Mouse (Mus musculus): ENCODE results near the gene Golga1.
"Not testable (repeated sequence)": the region's sequence is repeated elsewhere in the genome, so short reads cannot be mapped to it uniquely, and the experiment has no call there.

Golga1 gene

DNA sequence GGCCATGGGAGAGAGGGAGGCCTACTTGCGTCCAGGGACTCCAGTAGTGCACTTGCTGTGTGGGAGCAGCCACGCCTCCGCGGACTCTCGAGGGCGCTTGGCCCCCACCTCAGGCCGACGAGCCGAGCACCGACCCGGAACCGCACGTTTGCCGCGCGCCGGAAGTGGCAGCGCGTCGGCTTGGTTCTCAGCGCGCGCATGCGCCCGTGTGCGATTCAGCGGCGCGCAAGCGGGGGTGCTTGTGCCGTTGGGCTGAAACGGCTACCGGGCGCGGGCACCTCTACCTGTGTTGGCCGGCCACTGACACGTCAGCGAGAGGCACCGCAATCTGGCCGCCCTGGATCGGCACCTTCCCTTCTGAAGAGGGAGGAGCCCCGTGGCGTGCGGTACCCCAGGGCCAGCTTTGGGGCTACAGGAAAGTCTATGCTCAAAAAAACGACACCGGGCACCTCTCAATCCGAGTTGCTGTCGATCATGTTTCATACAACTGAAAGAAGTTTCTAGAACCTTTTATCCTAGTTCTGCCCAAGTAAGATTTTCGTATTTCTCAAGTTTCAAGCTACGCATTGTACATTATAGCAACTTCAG lies at the start of gene Golga1:
Gene Golga1 (minus strand): TSS at position 142 of the 588 bp plus-strand sequence.
- peak; percentile 76 for DNase-seq (ENCODE audit: low read depth, low spot score)

DNA sequence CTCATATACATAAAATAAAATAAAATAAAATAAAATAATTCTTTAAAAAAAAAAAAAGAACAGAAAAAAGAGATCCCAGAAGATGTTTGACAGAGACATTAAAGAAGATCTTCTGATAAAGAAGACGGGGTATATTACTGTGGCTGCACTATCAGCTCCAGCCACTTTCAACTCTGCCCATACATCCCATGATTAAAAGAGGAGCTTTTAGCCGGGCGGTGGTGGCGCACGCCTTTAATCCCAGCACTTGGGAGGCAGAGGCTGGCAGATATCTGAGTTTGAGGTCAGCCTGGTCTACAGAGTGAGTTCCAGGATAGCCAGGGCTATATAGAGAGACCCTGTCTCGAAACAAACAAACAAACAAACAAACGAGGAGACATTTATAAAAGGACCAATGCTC lies 48.8 kb upstream of the Golga1 start:
- no peak for DNase-seq (ENCODE audit: low read depth, low spot score)

- no peak for DNase-seq (ENCODE audit: low read depth, low spot score)
Observed at GRCm38 (mm10) chr2:39110514-39110913, 45.2 kb upstream of the Golga1 start.

DNA sequence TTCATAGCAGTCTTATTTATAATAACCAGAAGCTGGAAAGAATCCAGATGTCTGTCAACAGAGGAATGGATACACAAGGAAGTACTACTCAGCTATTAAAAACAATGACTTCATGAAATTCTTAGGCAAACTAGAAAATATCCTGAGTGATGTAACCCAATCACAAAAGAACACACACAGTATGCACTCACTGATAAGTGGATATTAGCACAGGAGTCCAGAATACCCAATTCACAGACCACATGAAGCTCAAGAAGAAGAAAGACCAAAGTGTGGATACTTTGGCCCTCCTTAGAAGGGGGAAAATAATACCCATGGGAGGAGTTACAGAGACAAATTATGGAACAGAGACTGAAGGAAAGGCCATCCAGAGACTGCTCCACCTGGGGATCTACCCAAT lies 44.4 kb upstream of the Golga1 start:
- not testable (repeated sequence) for DNase-seq (ENCODE audit: low read depth, low spot score)

DNA sequence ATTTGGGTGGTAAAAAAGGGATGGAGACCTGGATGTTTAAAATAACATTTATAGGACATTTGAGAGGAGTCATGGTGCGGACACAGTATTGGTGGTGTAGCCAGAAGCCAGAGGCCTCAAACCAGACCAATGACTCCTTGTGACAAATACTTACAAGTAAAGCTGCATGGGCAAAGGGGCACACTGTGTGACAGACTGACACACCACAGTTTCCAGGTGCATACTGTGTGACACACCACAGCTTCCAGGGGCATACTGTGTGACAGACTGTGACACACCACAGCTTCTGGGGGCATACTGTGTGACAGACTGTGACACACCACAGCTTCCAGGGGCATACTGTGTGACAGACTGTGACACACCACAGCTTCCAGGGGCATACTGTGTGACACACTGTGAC lies 34.6 kb upstream of the Golga1 start:
- DNase-seq (ENCODE audit: low read depth, low spot score) = not testable (repeated sequence)

DNA sequence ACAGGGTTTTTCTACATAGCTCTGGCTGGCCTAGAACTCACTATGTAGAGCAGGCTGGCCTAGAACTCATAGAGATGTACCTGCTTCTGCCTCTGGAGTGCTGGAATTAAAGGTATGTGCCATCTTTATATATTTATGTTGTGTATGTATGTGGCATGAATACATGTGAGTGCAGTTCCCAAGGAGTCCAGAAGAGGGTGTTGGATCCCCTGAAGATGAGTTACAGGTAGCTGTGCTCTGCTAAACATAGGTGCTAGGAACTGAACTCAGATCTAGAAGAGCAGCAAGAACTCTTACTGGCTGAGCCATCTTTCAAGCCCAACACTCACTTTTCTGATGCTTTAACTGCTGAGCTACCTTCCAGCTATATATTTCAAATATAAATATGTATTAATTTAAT lies 32.7 kb upstream of the Golga1 start:
- DNase-seq (ENCODE audit: low read depth, low spot score) = peak; percentile 15

DNA sequence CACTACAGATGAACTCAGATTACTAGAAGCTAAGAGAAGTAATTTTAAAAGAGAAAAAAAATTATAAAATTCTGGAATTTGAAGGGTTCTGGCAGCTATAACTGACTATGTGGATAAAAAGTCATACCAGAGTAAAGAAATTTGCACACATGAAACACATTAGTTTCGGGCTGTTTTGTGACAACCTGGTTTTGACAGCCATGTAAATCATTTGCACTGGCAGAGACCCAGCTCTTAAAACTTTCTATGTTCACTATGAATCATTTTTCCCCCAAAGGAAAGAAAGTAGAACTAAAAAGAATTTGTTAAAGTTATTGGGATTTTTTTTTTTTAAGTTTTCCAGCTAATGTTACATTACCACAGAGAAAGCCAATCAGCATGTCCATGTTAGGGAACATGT lies 26.6 kb upstream of the Golga1 start:
- DNase-seq (ENCODE audit: low read depth, low spot score) = no peak

GRCm38 (mm10) chr2:39082706-39083105 lies 17.4 kb upstream of the Golga1 start:
- no peak for DNase-seq (ENCODE audit: low read depth, low spot score)

GRCm38 (mm10) chr2:39070666-39071065 lies 5.3 kb upstream of the Golga1 start:
- DNase-seq (ENCODE audit: low read depth, low spot score) = no peak

DNA sequence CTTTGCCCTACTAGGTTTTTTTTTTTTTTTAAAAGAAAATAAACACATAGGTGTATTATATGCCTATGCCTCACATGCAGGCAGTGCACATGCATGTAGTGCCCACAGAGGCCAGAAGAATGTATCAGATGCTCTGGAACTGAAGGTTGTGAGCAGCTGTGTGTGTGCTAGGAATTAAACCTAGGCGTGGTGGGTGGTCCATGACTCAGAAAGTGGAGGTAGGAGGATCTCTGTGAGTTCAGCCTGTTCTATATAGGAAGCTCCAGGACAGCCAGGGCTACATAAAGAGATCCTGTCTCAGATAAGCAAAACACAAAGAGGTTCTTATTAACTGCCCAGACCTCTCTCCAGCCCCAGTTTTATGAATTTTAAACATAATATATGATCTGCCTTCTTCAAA lies 3.8 kb upstream of the Golga1 start:
- DNase-seq (ENCODE audit: low read depth, low spot score) = no peak

GRCm38 (mm10) chr2:39064687-39065399 lies 498 bp downstream of the Golga1 start:
- peak; percentile 38 for DNase-seq (ENCODE audit: low read depth, low spot score)

DNA sequence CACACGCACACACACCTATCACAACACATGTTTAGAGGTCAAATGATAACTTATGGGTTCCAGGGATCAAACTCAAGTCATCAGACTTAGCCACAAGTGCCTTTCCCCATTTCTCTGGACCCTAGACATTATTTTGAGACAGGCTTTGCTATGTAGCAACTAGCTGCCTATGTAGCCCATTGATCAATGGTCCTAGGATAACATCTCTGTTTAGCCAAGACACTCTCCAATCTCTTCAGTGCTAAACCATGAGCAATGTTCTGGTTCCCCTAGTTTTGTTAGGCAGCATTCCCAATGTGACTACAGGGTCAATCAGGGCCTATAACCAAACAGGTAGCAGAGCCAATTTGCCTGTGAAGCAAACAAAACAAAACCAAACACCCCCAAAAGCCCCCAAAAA lies 16.8 kb downstream of the Golga1 start:
- no peak for DNase-seq (ENCODE audit: low read depth, low spot score)

DNA sequence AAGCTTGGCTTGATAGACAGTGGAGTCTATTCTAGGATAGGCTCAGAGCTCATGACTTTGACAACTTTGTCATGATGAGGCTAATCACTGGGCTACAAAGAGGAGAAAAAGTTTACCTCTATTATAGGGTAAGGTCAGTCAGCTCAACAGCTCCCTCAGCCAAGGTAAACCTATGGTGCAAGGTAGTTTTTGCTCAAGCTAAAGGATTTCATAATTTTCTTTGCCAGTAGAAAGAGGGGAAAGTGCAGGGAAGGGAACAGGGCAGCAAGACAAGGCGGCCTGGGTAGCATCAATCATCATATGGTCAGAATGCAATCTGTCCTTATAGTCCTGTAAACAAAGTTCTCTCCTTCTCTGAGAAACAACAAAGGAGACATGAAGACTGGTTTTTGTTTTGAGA lies 25.1 kb downstream of the Golga1 start:
- no peak for DNase-seq (ENCODE audit: low read depth, low spot score)

DNA sequence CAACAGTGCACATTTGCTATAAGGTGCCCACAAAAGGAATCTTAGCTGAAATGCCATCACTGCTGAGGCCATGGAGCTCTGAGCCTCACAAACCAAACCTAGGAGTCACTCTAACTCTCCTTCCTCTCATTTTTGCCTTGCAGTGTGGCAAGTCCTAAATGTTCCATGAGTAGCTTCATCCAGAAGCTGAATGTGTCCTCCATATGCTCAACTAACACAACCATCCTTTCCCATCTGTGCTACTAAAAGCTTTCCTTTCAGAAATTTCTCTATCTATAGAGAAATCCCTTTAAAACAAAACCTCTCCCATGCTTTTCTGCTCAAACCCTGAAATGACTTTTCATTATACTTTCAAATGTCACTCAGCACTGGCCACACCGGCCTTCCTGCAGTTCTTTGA lies 33.7 kb downstream of the Golga1 start:
- no peak for DNase-seq (ENCODE audit: low read depth, low spot score)

DNA sequence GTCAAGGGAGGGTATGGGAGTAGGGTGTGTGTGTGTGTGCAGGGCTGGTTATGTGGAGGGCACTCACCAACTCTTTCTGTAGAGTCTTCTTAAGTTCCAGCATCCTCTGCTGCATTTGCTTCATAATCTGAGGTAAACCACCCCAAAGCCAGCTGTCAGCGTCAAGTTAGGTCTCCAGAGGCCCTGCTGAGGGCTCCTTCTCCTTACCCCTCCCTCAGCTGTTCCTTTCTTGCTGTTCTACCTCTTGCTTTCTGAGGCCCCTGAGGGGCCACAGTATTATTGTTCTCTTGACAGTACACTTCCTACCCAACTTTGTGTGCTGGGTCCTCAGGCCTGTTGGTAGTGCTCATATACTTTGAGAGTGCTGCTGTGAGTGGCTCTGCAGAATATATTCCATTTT lies 45.3 kb downstream of the Golga1 start:
- DNase-seq (ENCODE audit: low read depth, low spot score) = no peak

- DNase-seq (ENCODE audit: low read depth, low spot score) = no peak
Observed at GRCm38 (mm10) chr2:39016581-39016980, 48.8 kb downstream of the Golga1 start.

DNA sequence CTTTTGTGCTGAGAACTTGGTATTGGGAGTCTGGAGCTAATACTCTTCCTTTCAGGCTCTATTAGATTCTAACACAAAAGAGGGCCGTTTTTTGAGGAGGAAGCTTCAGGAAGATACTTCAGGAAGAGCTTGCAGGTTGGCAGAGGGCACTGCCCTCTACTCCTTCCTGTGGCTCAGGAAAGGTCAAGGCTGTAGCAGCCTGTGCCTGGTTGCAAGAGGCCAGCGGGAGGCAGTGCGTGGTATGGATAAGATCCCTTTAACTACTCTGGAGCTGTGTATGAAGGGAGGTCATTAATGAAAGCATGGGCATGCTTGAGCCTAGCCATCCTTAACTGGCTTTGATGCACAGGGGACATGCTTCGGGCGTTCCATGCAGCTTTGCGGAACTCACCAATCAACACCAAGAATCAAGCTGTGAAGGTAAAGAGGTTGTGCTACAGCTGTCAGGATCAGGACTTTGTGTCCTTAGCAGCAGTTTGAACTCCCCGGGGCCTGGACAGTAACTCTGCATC lies 52.5 kb downstream of the Golga1 start:
- DNase-seq (ENCODE audit: low read depth, low spot score) = no peak

DNA sequence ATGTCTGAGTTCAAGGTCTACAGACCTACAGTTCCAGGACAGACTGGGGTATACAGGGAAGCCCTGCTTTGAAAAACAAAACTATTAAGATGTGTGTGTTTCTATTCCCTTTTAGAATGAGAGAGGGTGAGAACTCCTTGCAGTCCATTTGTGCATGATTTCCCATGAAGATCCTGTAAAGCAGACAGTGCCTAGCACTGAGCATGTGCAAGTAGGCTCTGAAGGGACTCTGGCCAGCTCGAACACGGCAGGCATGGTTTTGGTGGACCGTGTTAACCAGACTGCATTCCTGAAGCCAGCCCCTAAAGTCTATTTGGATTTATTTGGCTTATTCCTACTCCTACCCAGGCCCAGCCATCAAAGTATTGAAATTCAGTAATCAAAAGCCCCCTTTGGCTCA lies 53.4 kb downstream of the Golga1 start:
- no peak for DNase-seq (ENCODE audit: low read depth, low spot score)

DNA sequence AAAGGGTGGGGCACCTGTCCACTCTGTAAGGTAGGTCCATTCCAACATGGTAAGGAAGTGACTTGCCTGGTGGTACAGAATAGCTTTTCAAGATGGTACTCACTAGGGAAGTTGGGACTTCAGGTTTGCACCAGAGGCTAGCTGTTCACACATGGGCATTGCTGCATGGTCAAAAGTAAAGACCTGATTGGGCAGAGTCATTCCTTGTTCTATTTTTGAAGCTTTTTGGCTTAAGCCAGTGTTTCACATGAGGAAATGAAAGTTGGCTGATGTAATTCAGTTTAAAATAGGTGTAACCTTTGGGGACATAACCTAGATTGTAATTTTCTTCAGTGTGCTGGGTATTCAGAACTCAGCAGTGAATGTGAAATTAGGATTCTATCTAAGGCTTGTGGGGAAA lies 54.1 kb downstream of the Golga1 start:
- no peak for DNase-seq (ENCODE audit: low read depth, low spot score)

GRCm38 (mm10) chr2:39010144-39010543 lies 55.2 kb downstream of the Golga1 start:
- DNase-seq (ENCODE audit: low read depth, low spot score) = not testable (repeated sequence)

GRCm38 (mm10) chr2:39008954-39009365 lies 56.4 kb downstream of the Golga1 start:
- no peak for DNase-seq (ENCODE audit: low read depth, low spot score)

- DNase-seq (ENCODE audit: low read depth, low spot score) = peak; percentile 36
Observed at GRCm38 (mm10) chr2:39008350-39008851, 56.9 kb downstream of the Golga1 start.

GRCm38 (mm10) chr2:39007865-39008264 lies 57.5 kb downstream of the Golga1 start:
- peak; percentile 87 for DNase-seq (ENCODE audit: low read depth, low spot score)
